Mouse (Mus musculus): ENCODE data around the gene Iqschfp. TPM values are rescaled to one million over a fixed set of nuclear protein-coding genes. Genes with fewer than 3 reads are reported as not detected.

The Iqschfp gene
- total and polyA plus RNA-seq, 2 experiments from 2014 or later: 2.7 to 5.6 TPM

DNA sequence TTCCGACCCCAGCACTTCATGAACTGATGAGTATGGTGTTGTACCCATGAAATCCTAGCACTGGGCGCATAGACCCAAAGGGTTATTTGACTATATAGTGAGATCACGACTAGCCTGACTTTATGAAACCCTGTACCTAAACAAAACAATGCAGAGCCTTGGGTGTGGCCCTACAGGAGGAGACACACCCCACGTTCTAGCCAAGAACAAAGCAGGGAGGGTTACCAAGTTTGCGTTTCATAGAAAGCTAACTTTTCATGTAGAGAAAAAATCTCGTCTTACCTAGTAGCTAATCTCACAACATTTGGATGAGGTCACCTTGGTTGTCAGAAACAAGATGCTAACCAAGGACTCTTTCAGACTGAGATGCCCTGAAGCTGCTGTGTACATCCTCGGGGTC lies 584.3 kb downstream of the Iqschfp start:
- WGBS: 88% methylated on average over 7 of the region's 7 CpGs
- Histone ChIP-seq H3K4me1 (ENCODE audit: insufficient read depth, low read length) (peaks cover 2% of the 10 kb centered on the region; the same call in 1 of the 2 replicates), H3K36me3 (ENCODE audit: insufficient read depth, low read length) (no peaks in the 10 kb centered on the region), H3K27ac (no peak overlapping the region), H3K4me2 (ENCODE audit: low read depth, low read length) (no peak overlapping the region), H3K4me3 (ENCODE audit: low read length) (no peak overlapping the region), H3K27me3 (ENCODE audit: insufficient read depth, low read length) (no peaks in the 10 kb centered on the region), H3K9me3 (ENCODE audit: low read length) (no peaks in the 10 kb centered on the region), H3K9ac (replicated peaks; ENCODE audit: low read length) (no peak overlapping the region)
- ATAC-seq (no peak), DNase-seq (ENCODE audit: low spot score) (no peak)
- TF ChIP-seq CTCF (IDR thresholded peaks at IDR 0.05; ENCODE audit: low read depth): no peak

DNA sequence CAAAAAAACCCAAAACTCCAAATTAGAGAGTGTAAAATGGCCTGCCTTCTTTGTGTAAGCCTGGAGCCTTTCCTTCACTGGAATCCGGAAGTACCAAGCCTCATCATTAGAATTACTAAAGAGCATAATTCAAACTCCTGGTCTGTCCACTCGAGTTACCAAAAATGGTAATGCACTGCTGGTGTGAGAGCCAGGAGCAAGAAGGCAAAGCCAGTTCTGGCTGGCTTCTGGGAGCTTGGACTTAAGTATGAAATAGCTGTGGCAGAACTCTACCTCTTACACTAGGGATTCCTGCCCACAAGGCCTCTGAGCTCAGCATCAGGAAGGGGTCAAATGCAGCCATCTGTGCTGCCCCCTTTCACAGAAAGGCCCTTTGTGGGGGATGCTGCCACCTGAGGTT lies 585.4 kb downstream of the Iqschfp start:
- Histone ChIP-seq H3K27me3 (ENCODE audit: insufficient read depth, low read length) (no peaks in the 10 kb centered on the region), H3K27ac (no peak overlapping the region), H3K9me3 (ENCODE audit: low read length) (no peaks in the 10 kb centered on the region), H3K36me3 (ENCODE audit: insufficient read depth, low read length) (no peaks in the 10 kb centered on the region), H3K4me2 (ENCODE audit: low read depth, low read length) (no peak overlapping the region), H3K4me1 (ENCODE audit: insufficient read depth, low read length) (peaks cover 2% of the 10 kb centered on the region; the same call in 1 of the 2 replicates), H3K4me3 (ENCODE audit: low read length) (no peak overlapping the region), H3K9ac (replicated peaks; ENCODE audit: low read length) (no peak overlapping the region)
- DNase-seq (ENCODE audit: low spot score) (no peak), ATAC-seq (no peak)
- 47% methylated on average over 2 of the region's 2 CpGs for WGBS
- no peak for TF ChIP-seq CTCF (IDR thresholded peaks at IDR 0.05; ENCODE audit: low read depth)

- Histone ChIP-seq H3K4me1 (ENCODE audit: insufficient read depth, low read length) (peaks cover 2% of the 10 kb centered on the region; the same call in 1 of the 2 replicates), H3K27ac (no peak overlapping the region), H3K36me3 (ENCODE audit: insufficient read depth, low read length) (no peaks in the 10 kb centered on the region), H3K27me3 (ENCODE audit: insufficient read depth, low read length) (no peaks in the 10 kb centered on the region), H3K4me2 (ENCODE audit: low read depth, low read length) (no peak overlapping the region), H3K4me3 (ENCODE audit: low read length) (no peak overlapping the region), H3K9ac (replicated peaks; ENCODE audit: low read length) (no peak overlapping the region), H3K9me3 (ENCODE audit: low read length) (no peaks in the 10 kb centered on the region)
- TF ChIP-seq CTCF (IDR thresholded peaks at IDR 0.05; ENCODE audit: low read depth): no peak
- no peak for ATAC-seq
- DNase-seq (ENCODE audit: low spot score): no peak
- WGBS: 66% methylated on average over 6 of the region's 6 CpGs
Measured at GRCm38 (mm10) chr3:68479266-68479665, 587.2 kb downstream of the Iqschfp start.

- Histone ChIP-seq H3K4me3 (ENCODE audit: low read length) (no peak overlapping the region), H3K4me2 (ENCODE audit: low read depth, low read length) (no peak overlapping the region), H3K9me3 (ENCODE audit: low read length) (no peaks in the 10 kb centered on the region), H3K27me3 (ENCODE audit: insufficient read depth, low read length) (no peaks in the 10 kb centered on the region), H3K27ac (no peak overlapping the region), H3K36me3 (ENCODE audit: insufficient read depth, low read length) (no peaks in the 10 kb centered on the region), H3K4me1 (ENCODE audit: insufficient read depth, low read length) (no peaks in the 10 kb centered on the region), H3K9ac (replicated peaks; ENCODE audit: low read length) (no peak overlapping the region)
- WGBS: 79% methylated on average over 3 of the region's 3 CpGs
- no peak for DNase-seq (ENCODE audit: low spot score)
- no peak for TF ChIP-seq CTCF (IDR thresholded peaks at IDR 0.05; ENCODE audit: low read depth)
- no peak for ATAC-seq
Measured at GRCm38 (mm10) chr3:68483517-68483916, 591.5 kb downstream of the Iqschfp start.

DNA sequence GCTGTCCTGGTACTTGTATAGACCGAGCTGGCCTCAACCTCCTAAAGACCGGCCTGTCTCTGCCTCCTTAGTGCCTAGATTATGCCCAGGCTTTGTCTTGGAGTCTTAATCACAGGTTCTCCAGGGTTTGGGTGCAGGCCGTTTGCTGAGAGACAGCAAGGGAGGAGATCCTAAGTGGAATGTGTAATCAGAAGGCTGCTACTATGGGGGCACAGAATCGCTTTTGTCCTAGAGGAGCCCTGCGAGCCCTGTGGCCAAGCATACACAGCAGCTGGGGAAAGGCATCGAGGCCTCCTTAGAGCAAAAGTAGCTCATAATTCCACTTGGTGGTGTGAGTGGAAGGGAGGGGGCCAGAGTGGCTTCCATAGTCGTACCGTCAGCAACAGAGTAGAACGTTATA lies 592.0 kb downstream of the Iqschfp start:
- H3K4me2 ChIP-seq (ENCODE audit: low read depth, low read length): no peak overlapping the region
- H3K27ac ChIP-seq: no peak overlapping the region
- H3K4me1 ChIP-seq (ENCODE audit: insufficient read depth, low read length): no peaks in the 10 kb centered on the region
- ATAC-seq (no peak), DNase-seq (ENCODE audit: low spot score) (no peak)
- 84% methylated on average over 9 of the region's 9 CpGs for WGBS
- no peaks in the 10 kb centered on the region for H3K9me3 ChIP-seq (ENCODE audit: low read length)
- TF ChIP-seq CTCF (IDR thresholded peaks at IDR 0.05; ENCODE audit: low read depth): no peak
- H3K36me3 ChIP-seq (ENCODE audit: insufficient read depth, low read length): no peaks in the 10 kb centered on the region
- H3K4me3 ChIP-seq (ENCODE audit: low read length): no peak overlapping the region
- H3K9ac ChIP-seq (replicated peaks; ENCODE audit: low read length): no peak overlapping the region
- H3K27me3 ChIP-seq (ENCODE audit: insufficient read depth, low read length): no peaks in the 10 kb centered on the region

DNA sequence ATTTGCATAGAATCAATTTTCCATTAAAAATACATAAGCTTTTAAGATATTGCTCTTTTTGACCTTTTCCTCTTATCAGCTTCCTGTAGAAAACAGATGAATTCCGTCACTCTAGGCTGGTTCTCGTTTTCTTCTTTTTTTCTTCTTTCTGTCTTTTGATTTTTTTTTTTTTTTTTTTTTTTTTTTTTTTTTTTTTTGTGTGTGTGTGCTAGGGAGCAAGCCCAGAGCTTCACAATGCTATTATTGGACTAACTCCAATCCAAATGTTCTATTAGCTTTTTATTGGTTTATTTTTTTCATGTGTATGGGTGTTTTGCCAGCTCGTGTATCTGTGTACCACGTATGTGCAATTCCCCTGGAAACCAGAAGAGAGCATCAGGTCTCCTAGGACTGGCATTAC lies 592.5 kb downstream of the Iqschfp start:
- no peaks in the 10 kb centered on the region for H3K27me3 ChIP-seq (ENCODE audit: insufficient read depth, low read length)
- no peak overlapping the region for H3K4me2 ChIP-seq (ENCODE audit: low read depth, low read length)
- no peak overlapping the region for H3K27ac ChIP-seq
- TF ChIP-seq CTCF (IDR thresholded peaks at IDR 0.05; ENCODE audit: low read depth): no peak
- no peaks in the 10 kb centered on the region for H3K4me1 ChIP-seq (ENCODE audit: insufficient read depth, low read length)
- no peak overlapping the region for H3K4me3 ChIP-seq (ENCODE audit: low read length)
- 89% methylated on average over 4 of the region's 4 CpGs for WGBS
- DNase-seq (ENCODE audit: low spot score): no peak
- H3K9me3 ChIP-seq (ENCODE audit: low read length): no peaks in the 10 kb centered on the region
- ATAC-seq: no peak
- H3K9ac ChIP-seq (replicated peaks; ENCODE audit: low read length): no peak overlapping the region
- no peaks in the 10 kb centered on the region for H3K36me3 ChIP-seq (ENCODE audit: insufficient read depth, low read length)

- Histone ChIP-seq H3K4me2 (ENCODE audit: low read depth, low read length) (no peak overlapping the region), H3K27me3 (ENCODE audit: insufficient read depth, low read length) (no peaks in the 10 kb centered on the region), H3K4me3 (ENCODE audit: low read length) (no peak overlapping the region), H3K27ac (no peak overlapping the region), H3K36me3 (ENCODE audit: insufficient read depth, low read length) (no peaks in the 10 kb centered on the region), H3K9ac (replicated peaks; ENCODE audit: low read length) (no peak overlapping the region), H3K4me1 (ENCODE audit: insufficient read depth, low read length) (no peaks in the 10 kb centered on the region), H3K9me3 (ENCODE audit: low read length) (no peaks in the 10 kb centered on the region)
- ATAC-seq (no peak), DNase-seq (ENCODE audit: low spot score) (no peak)
- 52% methylated on average over 1 of the region's 1 CpGs for WGBS
- no peak for TF ChIP-seq CTCF (IDR thresholded peaks at IDR 0.05; ENCODE audit: low read depth)
Measured at GRCm38 (mm10) chr3:68487621-68488020, 595.6 kb downstream of the Iqschfp start.
